Mouse (Mus musculus): Measurements from ENCODE around the gene Gstp2.

Gstp2 gene

GRCm38 (mm10) chr19:4017921-4018587 lies 27.8 kb downstream of the Gstp2 start:
- no peak for ATAC-seq (ENCODE audit: insufficient number of reproducible peaks, low FRiP score, low TSS enrichment)

DNA sequence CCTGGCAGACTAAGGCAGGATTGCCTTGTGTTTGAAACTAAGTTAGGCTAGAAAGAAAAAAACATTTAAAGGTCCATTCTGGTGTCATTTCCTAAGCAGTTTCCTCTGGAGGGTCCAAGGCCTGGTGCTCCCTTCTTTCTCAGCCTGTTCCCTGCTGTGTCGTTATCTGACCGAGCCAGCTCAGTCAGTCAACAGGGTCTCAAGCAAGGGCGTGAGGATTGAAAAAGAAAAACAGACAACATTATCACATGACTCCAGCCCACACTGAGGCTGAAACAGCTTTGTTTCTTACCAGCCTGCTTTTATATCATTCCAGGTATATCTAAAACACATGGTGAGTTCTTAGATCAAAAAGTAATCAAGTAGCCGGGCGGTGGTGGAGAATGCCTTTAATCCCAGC lies 30.2 kb downstream of the Gstp2 start:
- no peak for ATAC-seq (ENCODE audit: insufficient number of reproducible peaks, low FRiP score, low TSS enrichment)

- ATAC-seq (ENCODE audit: insufficient number of reproducible peaks, low FRiP score, low TSS enrichment): no peak
Observed at GRCm38 (mm10) chr19:4014802-4015201, 31.0 kb downstream of the Gstp2 start.

DNA sequence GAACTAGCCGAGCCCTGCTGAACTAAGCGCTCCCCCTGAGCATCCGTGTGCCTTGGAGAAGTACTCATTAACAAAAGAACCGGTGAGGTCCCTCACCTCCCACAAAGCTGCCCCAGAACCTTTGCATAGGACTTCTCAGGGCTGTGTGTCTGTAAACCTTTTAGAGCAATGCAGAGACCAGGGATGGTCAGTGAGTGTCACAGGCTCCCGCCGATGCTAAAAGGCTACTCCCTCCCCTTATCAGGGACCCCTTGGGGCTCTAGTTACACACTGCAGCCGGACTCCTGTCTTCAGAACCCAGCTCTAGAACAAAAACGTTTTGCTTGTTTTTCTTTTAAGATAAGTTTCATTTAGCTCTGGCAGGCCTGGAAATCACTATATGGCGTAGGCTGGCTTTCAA lies 32.8 kb downstream of the Gstp2 start:
- ATAC-seq (ENCODE audit: insufficient number of reproducible peaks, low FRiP score, low TSS enrichment): 0 out of 2 replicates have a peak, but pooled peaks have one; percentile 7

GRCm38 (mm10) chr19:4012432-4013022 lies 33.3 kb downstream of the Gstp2 start, which contains the start of gene Ndufv1:
Gene Ndufv1 (minus strand): TSS chr19:4012806.
- ATAC-seq (ENCODE audit: insufficient number of reproducible peaks, low FRiP score, low TSS enrichment): peak; percentile 97

GRCm38 (mm10) chr19:4011086-4011485 lies 34.7 kb downstream of the Gstp2 start:
- ATAC-seq (ENCODE audit: insufficient number of reproducible peaks, low FRiP score, low TSS enrichment): no peak

DNA sequence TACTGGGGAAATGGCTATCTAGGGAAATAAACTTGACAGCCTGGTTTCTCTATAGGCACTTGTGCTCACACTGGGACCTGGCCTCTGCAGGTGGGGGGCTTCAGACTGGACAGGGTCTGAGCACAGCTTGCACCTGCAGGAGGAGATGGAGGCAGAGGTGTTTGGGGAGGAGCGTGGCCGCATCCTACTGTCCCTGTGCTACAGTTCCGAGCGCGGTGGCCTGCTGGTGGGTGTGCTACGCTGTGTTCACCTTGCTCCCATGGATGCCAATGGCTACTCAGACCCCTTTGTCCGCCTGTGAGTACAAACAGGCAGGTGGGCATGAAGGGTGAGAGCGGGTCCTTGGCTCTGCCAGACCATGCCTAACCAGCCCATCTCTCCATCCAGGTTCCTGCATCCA lies 39.9 kb downstream of the Gstp2 start:
- ATAC-seq (ENCODE audit: insufficient number of reproducible peaks, low FRiP score, low TSS enrichment): no peak

- no peak for ATAC-seq (ENCODE audit: insufficient number of reproducible peaks, low FRiP score, low TSS enrichment)
Observed at GRCm38 (mm10) chr19:4005091-4005490, 40.7 kb downstream of the Gstp2 start.

DNA sequence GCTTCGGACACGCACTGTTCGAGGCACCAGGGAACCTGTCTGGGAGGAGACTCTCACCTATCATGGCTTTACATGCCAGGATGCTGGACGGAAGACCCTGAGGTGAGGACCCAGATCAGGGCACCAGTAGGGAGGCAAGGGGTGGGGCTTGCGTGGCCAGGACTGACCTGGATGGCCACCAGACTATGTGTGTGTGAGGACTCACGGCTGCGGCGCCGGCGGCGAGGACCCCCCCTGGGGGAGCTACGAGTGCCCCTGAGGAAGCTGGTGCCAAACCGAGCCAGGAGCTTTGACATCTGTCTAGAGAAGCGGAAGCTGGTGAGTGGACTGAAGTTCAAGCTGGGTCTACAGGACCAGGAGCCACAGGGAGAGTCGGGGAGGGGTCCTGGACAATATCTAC lies 41.5 kb downstream of the Gstp2 start:
- ATAC-seq (ENCODE audit: insufficient number of reproducible peaks, low FRiP score, low TSS enrichment): no peak

GRCm38 (mm10) chr19:4003641-4004040 lies 42.2 kb downstream of the Gstp2 start:
- no peak for ATAC-seq (ENCODE audit: insufficient number of reproducible peaks, low FRiP score, low TSS enrichment)

GRCm38 (mm10) chr19:4003112-4003511 lies 42.7 kb downstream of the Gstp2 start, which contains the start of gene Doc2g:
Gene Doc2g (plus strand): TSS chr19:4003313.
- ATAC-seq (ENCODE audit: insufficient number of reproducible peaks, low FRiP score, low TSS enrichment): no peak

GRCm38 (mm10) chr19:4001752-4002151 lies 44.1 kb downstream of the Gstp2 start:
- ATAC-seq (ENCODE audit: insufficient number of reproducible peaks, low FRiP score, low TSS enrichment): no peak

DNA sequence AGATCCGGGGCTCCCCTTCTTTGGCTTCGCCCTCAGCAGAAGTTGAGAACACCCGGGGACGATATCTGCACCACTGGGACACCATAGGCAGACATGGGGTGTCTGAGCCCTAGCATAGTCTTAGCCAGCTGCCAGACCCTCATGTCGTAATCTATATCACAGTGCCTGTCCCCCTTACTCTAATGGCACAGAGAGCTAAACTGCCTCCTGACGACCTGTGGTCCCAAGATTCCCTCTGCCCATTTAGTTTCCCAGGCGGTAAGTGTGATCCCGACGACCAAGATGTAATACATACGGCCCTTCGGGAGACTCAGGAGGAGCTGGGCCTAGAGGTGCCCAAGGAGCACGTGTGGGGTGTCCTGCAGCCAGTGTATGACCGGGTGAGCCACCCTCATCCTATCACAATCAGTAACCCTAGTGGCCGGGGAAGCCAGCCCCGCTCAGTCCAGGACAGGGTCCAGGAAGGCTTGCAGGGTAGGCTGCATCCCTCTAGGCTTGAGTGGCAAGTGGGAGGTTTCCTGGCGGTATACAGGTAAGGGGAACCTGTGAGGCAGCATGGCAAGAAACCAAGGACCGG lies 44.8 kb downstream of the Gstp2 start:
- ATAC-seq (ENCODE audit: insufficient number of reproducible peaks, low FRiP score, low TSS enrichment): no peak

DNA sequence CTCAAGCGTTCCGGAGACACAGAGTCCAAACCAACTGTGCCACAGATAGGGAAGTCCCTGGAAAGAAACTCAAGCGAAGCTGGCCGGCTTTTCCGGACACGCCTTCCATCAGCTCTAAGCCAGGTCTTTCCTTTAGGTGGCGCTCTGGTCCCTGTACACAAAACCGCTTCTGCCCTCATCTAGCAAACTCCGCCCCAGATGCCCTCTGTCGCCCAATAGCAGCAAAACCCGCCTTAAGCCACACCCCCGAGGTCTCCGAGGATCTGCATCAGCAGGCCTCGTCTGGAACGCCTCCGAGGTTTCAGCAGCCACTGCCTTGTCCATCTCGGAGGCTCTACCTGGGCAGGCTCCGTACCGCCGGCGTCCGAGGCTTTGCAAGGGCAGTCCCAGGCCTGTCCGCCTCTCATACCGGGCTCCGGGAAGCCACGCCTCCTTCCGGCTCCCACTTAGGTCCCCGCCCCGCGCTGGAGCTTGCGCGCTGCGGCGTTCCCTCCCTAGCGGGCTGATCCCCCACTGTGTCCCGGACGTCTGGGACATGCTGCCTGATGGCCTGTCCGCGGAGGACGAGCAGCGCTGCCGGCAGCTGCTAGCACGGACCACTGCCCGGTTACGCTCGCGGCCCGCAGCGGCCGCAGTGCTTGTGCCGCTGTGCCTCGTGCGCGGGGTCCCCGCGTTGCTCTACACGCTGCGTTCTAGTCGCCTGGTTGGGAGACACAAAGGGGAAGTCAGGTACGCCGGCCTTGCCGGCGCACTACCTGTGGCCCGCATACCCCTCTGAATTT lies 45.5 kb downstream of the Gstp2 start, which contains the start of the genes Nudt8 and Gm49405:
Nudt8 (plus strand) TSS at position 462 of the 782 bp plus-strand sequence.
Gm49405 (plus strand) TSS at position 508 of the 782 bp plus-strand sequence.
- peak; percentile 81 for ATAC-seq (ENCODE audit: insufficient number of reproducible peaks, low FRiP score, low TSS enrichment)

- ATAC-seq (ENCODE audit: insufficient number of reproducible peaks, low FRiP score, low TSS enrichment): no peak
Observed at GRCm38 (mm10) chr19:3999121-3999730, 46.6 kb downstream of the Gstp2 start.

GRCm38 (mm10) chr19:3998335-3998734 lies 47.5 kb downstream of the Gstp2 start:
- ATAC-seq (ENCODE audit: insufficient number of reproducible peaks, low FRiP score, low TSS enrichment): no peak

DNA sequence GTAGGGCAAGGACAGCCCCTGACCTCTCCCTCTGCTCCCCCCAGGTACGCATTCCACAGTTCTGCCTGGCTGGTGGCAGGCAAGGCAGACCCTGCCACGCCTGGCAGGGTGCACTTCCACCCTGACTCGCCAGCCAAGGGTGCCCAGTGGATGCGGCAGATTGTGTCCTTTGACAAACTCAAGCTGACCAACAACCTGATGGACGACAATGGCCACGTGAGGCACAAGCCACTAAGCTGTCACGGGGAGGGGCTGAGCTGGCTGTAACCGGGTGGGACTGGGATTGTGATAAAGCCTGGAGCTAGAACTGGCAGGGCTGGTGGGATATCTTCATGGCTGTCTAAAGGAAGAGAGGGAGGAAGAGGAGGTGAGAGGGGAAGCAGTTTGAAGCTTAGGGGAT lies 48.6 kb downstream of the Gstp2 start:
- no peak for ATAC-seq (ENCODE audit: insufficient number of reproducible peaks, low FRiP score, low TSS enrichment)

DNA sequence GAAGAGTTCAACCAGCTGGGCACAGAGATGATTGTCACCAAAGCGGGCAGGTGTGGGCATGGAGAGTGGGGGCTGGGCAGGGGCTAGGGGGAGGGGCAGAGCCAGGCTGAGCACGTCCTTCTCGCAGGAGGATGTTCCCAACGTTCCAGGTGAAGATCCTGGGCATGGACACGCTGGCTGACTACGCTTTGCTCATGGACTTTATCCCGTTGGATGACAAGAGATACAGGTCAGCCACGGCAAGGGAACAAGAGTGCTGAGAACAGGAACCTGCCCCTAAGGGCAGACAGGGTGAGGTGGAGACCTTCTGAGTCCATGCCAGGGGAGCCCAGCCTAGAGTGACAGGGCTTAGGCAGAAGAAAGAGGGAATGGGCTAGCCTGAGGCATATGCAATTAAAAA lies 49.1 kb downstream of the Gstp2 start:
- ATAC-seq (ENCODE audit: insufficient number of reproducible peaks, low FRiP score, low TSS enrichment): no peak

GRCm38 (mm10) chr19:3996106-3996505 lies 49.7 kb downstream of the Gstp2 start:
- ATAC-seq (ENCODE audit: insufficient number of reproducible peaks, low FRiP score, low TSS enrichment): no peak

GRCm38 (mm10) chr19:3995505-3995904 lies 50.3 kb downstream of the Gstp2 start:
- ATAC-seq (ENCODE audit: insufficient number of reproducible peaks, low FRiP score, low TSS enrichment): no peak
